Mouse (Mus musculus) embryonic facial prominence, embryonic 12.5 days (tissue): ENCODE results near the gene Mcl1. TPM values are rescaled to one million over a fixed set of nuclear protein-coding genes. Genes with fewer than 3 reads are reported as not detected.

Experiments
- ATAC-seq: fragments of 200-750 bp; cut with Nextera tagmentation; 2 replicates; pipeline ENCODE4 v1.8.0; 2017; ENCODE audit not compliant: insufficient number of reproducible peaks, insufficient read depth, low FRiP score, low TSS enrichment
- H3K27ac ChIP-seq: fragments of 300-500 bp; sonication (generic); 2 replicates; pipeline ENCODE4 v1.5.1; 2016; ENCODE audit warnings: mild to moderate bottlenecking
- H3K27me3 ChIP-seq: fragments of 300-500 bp; sonication (generic); 2 replicates; pipeline ENCODE4 v1.6.1; 2016; ENCODE audit warnings: mild to moderate bottlenecking, moderate library complexity
- H3K36me3 ChIP-seq: fragments of 300-500 bp; sonication (generic); 2 replicates; pipeline ENCODE4 v1.6.1; 2016; ENCODE audit warnings: mild to moderate bottlenecking
- H3K4me1 ChIP-seq: fragments of 300-500 bp; sonication (generic); 2 replicates; pipeline ENCODE4 v1.6.1; 2016
- H3K4me2 ChIP-seq: fragments of 300-500 bp; sonication (generic); replicated peaks from 2 replicates; pipeline ENCODE4 v1.6.1; 2016; ENCODE audit warnings: mild to moderate bottlenecking, moderate library complexity
- H3K4me3 ChIP-seq: fragments of 300-500 bp; sonication (generic); 2 replicates; pipeline ENCODE4 v1.5.1; 2016; ENCODE audit warnings: mild to moderate bottlenecking
- H3K9ac ChIP-seq: fragments of 300-500 bp; sonication (generic); 2 replicates; pipeline ENCODE4 v1.6.1; 2016; ENCODE audit warnings: mild to moderate bottlenecking, moderate library complexity
- H3K9me3 ChIP-seq: fragments of 300-500 bp; sonication (generic); 2 replicates; pipeline ENCODE4 v1.6.1; 2016; ENCODE audit warnings: mild to moderate bottlenecking, moderate library complexity
- WGBS: fragments of 180-500 bp; shearing (Covaris S2); methylation state at CpG from one replicate; pipeline ENCODE4 v1.1.7; 2016; 5-methylcytosine and 5-hydroxymethylcytosine counted together
- polyA plus RNA-seq: library from polyadenylated mRNA; unstranded; fragments of >200 nt; fragmentation: Nextera tagmentation; extraction: Ambion mirVana; gene quantifications from 2 replicates; pipeline ENCODE4 v1.2.1, GENCODE M21; 2016

Mcl1 gene
- polyA plus RNA-seq, 1 experiment from 2014 or later = 74.0 TPM

DNA sequence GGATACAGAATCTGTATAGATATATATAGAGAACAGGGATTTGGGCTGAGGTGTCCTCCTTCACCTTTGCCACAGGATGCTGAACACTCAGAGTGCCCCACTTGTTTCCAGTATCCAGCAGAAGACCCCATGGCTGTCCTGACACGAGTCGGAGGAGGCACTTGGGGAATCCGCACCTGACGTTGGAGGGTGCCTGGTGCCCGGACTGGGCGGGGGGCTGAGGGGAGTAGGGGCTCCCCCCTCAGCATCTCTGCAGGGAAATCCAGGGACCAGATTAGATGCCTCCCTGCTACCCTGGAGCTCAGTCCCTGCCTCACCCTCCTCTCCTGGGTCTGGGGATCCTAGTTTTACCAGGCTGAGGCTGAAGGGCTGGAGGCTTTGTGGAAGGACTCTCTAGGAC lies 22.1 kb downstream of the Mcl1 start:
- Histone ChIP-seq H3K4me2 (no peak overlapping the region), H3K4me3 (no peak overlapping the region), H3K27me3 (no peaks in the 10 kb centered on the region), H3K27ac (no peak overlapping the region), H3K9me3 (no peaks in the 10 kb centered on the region), H3K4me1 (peaks cover 22% of the 10 kb centered on the region), H3K36me3 (peaks cover 5% of the 10 kb centered on the region; the same call in 1 of the 2 replicates), H3K9ac (no peak overlapping the region)
- no peak for ATAC-seq
- 84% methylated on average over 6 of the region's 6 CpGs for whole genome bisulfite sequencing

DNA sequence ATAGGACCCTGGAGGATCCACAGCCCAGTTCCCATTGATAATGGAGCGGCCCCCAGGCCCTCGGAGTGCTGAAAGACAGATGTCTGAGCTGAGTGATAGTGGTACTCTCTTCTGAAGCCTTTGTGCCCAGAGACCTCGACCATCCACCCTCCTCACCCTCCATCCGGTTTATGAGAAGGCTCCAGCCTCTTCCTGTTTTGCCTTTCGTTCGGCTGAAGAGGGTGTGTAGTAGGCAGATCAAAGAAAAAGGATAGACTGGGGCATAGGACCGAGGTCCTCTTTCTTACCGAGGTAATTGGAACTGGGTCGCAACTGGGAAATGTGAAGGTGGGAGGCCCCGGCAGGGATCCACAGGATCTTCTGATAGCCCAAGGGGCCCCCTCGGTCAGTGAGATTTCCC lies 22.8 kb downstream of the Mcl1 start:
- Histone ChIP-seq H3K9ac (no peak overlapping the region), H3K36me3 (peaks cover 5% of the 10 kb centered on the region; the same call in 1 of the 2 replicates), H3K27me3 (no peaks in the 10 kb centered on the region), H3K9me3 (no peaks in the 10 kb centered on the region), H3K4me3 (no peak overlapping the region), H3K4me2 (no peak overlapping the region), H3K4me1 (peaks cover 17% of the 10 kb centered on the region), H3K27ac (no peak overlapping the region)
- ATAC-seq = no peak
- WGBS = 43% methylated on average over 11 of the region's 11 CpGs

DNA sequence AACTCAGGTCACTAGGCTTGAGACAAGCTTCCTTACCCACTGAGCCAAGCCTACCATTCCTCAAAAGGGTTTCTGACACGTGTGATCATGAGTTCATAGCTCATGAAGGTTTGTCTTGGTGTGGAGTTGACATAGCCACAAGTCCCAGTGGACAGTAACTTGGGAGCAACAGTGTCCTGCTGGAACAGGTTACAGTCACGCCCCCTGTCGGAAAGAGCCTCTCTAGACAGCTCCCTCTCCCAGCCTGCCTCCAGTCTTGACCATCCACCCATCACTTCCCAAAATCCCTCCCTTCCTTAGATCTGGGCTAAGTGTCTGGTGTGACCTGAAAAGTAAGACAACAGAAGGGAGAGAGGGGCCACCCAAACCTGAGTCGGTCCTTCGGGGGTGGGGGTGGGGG lies 24.3 kb downstream of the Mcl1 start:
- Histone ChIP-seq H3K9me3 (no peaks in the 10 kb centered on the region), H3K9ac (no peak overlapping the region), H3K36me3 (no peaks in the 10 kb centered on the region), H3K4me3 (no peak overlapping the region), H3K27ac (no peak overlapping the region), H3K4me1 (peaks cover 28% of the 10 kb centered on the region), H3K4me2 (no peak overlapping the region), H3K27me3 (no peaks in the 10 kb centered on the region)
- ATAC-seq = no peak
- 64% methylated on average over 5 of the region's 5 CpGs for WGBS

DNA sequence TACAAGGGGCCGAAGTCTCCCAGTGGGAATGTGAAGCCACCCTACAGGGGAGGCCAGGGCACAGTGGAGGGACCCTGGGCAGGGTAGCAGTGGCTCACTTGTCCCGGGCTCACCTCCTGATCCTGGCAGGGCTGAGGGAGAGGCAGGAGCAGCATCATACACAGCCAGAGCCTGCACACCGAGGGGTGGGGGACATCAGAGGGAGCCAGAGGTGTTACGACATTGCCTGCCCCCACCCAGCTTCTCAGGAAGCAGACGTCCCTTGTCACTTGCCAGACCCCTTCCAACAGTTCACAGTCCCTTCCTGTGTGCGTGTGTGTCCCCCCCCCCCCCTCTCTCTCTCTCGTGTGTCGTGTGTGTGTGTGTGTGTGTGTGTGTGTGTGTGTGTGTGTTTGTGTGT lies 26.3 kb downstream of the Mcl1 start:
- Histone ChIP-seq H3K4me3 (no peak overlapping the region), H3K27ac (no peak overlapping the region), H3K36me3 (no peaks in the 10 kb centered on the region), H3K27me3 (no peaks in the 10 kb centered on the region), H3K9ac (no peak overlapping the region), H3K4me2 (no peak overlapping the region), H3K4me1 (peaks cover 44% of the 10 kb centered on the region), H3K9me3 (no peaks in the 10 kb centered on the region)
- no peak for ATAC-seq
- 49% methylated on average over 5 of the region's 8 CpGs for WGBS

DNA sequence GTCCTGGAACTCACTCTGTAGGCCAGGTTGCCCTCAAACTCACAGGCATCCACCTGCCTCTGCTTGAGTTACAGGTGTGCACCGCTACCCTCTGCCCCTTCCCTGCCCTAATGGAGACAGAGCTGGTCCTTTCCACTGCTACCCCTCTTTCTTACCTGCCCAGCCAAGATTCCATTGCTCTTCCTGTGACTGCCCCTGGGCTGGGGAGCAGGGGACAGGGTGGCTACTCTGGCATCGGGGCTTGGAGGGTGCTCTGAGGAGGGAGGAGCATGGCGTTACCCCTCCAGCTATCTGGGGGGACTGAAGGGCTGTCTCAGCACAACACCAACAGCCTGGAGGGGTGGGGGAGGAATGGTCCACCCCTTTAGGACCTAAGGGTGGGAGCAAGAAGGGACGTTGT lies 26.7 kb downstream of the Mcl1 start:
- ATAC-seq = no peak

DNA sequence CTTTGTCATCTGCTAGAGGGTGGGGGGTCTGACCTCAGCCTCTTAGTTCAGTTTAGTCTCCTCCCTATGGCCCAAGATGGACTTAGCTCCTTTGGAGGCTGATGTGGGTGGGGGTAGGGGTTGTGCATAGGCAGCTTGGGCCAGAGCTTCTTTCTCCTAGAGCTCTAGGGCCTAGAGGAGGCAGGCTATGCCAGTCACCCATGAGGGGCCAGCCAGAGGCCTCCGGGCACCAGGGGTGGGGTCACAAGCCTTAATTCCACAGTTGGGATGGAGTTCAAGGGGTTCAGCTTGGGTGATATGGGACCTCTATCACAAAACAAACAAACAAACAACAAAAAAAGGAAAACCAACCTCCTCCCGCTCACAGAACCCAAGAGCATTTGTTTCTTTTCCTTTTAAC lies 27.1 kb downstream of the Mcl1 start:
- WGBS = 71% methylated on average over 2 of the region's 2 CpGs
- peaks cover 48% of the 10 kb centered on the region for H3K4me1 ChIP-seq
- no peak overlapping the region for H3K9ac ChIP-seq

More for the DNA sequence above, 26.7 kb downstream of the Mcl1 start:
- Histone ChIP-seq H3K36me3 (no peaks in the 10 kb centered on the region), H3K9me3 (no peaks in the 10 kb centered on the region), H3K27ac (no peak overlapping the region), H3K4me1 (peaks cover 48% of the 10 kb centered on the region), H3K4me3 (no peak overlapping the region), H3K4me2 (no peak overlapping the region), H3K9ac (no peak overlapping the region), H3K27me3 (no peaks in the 10 kb centered on the region)
- 76% methylated on average over 4 of the region's 4 CpGs for WGBS

DNA sequence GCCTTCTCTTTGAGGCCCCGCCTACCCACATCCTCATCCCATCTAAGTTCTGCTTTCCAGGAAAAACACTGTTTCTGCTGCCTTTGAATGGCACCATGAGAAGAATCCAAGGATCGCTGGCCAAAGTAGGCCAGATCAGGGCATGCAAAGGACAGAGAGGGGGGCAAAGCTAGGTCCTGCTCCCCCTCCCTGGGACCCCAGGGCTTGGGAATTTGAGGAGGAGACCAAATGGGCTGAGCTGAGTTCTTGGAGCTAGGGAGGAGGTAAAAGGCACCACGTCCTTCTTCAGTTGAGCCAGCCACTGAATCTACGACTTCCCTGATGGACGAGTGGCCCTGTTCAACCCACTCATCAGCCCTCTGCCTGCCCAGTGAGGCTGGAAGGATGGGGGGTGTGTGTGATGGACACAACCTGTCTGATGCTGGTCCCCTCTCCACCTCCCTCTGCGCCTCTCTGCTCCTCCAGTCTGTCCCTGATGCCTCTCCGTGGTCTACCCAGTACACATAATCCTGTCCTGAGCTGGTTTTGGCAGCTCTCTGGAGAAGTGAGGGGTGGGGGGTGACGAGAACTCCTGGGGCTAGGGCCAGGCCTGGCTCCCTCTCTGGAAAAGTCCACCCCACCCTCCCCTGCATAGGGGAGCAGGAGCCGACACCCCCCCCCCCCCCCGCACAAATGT lies 28.0 kb downstream of the Mcl1 start:
- no peaks in the 10 kb centered on the region for H3K9me3 ChIP-seq
- no peak overlapping the region for H3K4me3 ChIP-seq
- H3K9ac ChIP-seq = no peak overlapping the region
- H3K36me3 ChIP-seq = no peaks in the 10 kb centered on the region
- peaks cover 45% of the 10 kb centered on the region for H3K4me1 ChIP-seq
- no peak for ATAC-seq
- H3K4me2 ChIP-seq = peak overlapping the region; percentile 92; the same call in 1 of the 2 replicates
- H3K27ac ChIP-seq = no peak overlapping the region
- 38% methylated on average over 9 of the region's 10 CpGs for WGBS
- no peaks in the 10 kb centered on the region for H3K27me3 ChIP-seq

More for the DNA sequence above, 27.1 kb downstream of the Mcl1 start:
- no peaks in the 10 kb centered on the region for H3K9me3 ChIP-seq
- H3K4me2 ChIP-seq = no peak overlapping the region
- H3K36me3 ChIP-seq = no peaks in the 10 kb centered on the region
- ATAC-seq = no peak
- H3K27me3 ChIP-seq = no peaks in the 10 kb centered on the region
- H3K27ac ChIP-seq = no peak overlapping the region
- no peak overlapping the region for H3K4me3 ChIP-seq

DNA sequence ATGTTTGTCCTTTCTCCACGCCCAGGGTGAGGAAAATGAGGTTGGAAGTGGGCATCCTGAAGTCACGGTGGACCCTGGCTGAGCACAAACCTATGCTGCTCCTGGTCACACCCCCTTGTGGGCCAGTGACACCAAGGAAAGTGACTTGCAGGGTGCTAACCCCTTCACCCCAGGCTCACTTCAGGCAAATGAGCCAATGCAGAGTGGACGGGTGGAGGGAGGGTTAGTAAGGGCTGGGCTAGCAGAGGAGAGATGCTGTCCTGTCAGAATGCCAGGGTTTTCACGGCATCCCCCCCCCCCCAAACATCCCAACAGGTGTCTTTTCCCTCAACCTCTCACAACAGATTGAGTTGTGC lies 28.6 kb downstream of the Mcl1 start:
- ATAC-seq = peak; percentile 13; the same call in 1 of the 2 replicates
- H3K4me3 ChIP-seq = peak overlapping the region; percentile 42
- 19% methylated on average over 4 of the region's 4 CpGs for WGBS
- no peaks in the 10 kb centered on the region for H3K36me3 ChIP-seq
- H3K9ac ChIP-seq = 0 out of 2 replicates have a peak overlapping the region, but pooled peaks have one; percentile 8
- peak overlapping the region; percentile 66; the same call in 1 of the 2 replicates for H3K27ac ChIP-seq
- peak overlapping the region; percentile 92 for H3K4me2 ChIP-seq
- H3K9me3 ChIP-seq = no peaks in the 10 kb centered on the region
- peaks cover 39% of the 10 kb centered on the region for H3K4me1 ChIP-seq
- H3K27me3 ChIP-seq = no peaks in the 10 kb centered on the region

DNA sequence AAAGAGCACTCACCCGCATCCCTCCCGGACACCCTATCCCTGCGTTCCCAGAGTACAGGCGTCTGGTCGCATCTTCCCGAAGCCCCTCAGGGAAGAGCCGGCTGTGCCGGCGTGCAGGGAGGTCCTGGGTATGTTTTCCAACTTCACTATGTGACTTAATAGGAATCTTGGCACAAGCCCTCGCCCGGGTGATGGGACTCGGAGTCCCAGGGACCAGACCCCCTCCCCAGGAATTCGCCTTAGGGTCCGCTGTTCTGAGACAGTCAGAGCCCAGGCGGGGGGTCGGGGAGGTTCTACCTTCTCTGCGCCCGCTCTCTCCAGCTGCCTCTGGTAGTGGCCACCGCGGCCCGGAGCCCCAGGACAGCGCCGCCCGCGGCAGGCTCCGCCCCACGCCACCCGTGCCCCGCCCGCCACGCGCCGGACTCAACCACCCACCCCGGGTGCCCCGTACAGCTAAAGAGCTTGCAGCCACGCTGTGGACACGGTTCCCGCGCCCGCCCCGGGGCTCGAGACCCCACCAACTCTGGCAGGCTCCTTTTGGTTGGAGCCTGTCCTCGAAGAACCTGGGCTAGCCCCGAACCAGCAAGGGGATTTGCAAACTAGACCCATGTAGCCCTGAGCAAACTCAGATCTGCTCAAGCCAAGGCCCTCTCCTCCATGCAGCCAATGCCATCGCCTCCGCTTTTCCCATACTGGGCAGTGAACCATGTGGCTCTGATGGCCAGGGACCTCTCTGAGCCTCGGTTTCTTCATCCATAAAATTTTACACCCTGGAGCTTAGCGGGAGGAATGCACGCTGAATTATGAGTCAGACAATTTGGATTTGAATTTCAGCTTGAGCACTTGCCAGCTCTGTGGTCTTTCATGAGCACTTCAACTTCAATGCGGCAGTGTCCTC lies 29.2 kb downstream of the Mcl1 start, which contains the start of gene Adamtsl4:
Gene Adamtsl4 (minus strand): TSS at position 394 of the 898 bp plus-strand sequence.
- Histone ChIP-seq H3K36me3 (no peaks in the 10 kb centered on the region), H3K4me1 (peaks cover 39% of the 10 kb centered on the region), H3K27me3 (no peaks in the 10 kb centered on the region), H3K4me3 (peak within 1 kb of the TSS; percentile 42), H3K9me3 (no peaks in the 10 kb centered on the region), H3K27ac (peak within 1 kb of the TSS; percentile 66), H3K4me2 (peak within 1 kb of the TSS; percentile 92), H3K9ac (peak within 1 kb of the TSS; percentile 39; the same call in 1 of the 2 replicates)
- 5% methylated on average over 50 of the region's 50 CpGs for WGBS
- peak; percentile 72 for ATAC-seq

DNA sequence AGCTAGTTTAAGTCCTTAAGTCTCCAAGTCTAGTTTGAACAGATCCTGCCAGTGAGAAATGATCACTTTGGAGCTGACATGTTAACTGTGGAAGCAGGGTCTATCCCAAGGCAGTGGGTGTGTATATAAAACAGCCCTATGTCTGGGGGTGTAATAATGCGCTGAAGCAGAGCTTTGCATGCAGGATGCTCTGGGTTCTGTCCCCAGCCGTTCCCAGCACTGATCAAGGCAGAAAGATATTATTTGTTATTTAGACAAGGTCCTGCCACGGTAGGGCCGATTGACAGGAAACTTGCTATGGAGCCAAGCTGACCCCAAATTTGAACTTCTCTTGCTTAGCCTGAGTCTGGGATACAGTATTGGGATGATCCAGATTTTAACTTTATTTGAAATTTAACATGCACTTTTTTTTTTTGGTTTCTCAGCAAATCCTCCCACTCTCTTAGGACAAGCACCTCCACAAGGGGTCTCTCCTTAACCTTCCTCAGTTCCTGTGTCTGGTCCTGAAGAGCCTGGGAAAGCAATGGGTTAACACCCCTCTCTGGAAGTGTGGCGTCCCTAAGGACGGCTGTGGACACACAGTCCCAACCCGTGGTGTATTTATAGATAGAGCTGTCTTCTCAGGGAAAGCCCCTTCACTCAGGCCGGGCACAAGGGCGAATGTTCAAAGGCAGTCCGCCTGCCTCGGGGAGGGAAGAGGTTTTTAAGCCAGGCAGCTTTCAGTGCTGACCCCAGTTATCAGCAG lies 30.8 kb downstream of the Mcl1 start:
- Histone ChIP-seq H3K27ac (no peak overlapping the region), H3K4me3 (no peak overlapping the region), H3K4me2 (no peak overlapping the region; the same call in 1 of the 2 replicates), H3K36me3 (no peaks in the 10 kb centered on the region), H3K27me3 (no peaks in the 10 kb centered on the region), H3K4me1 (peaks cover 42% of the 10 kb centered on the region), H3K9ac (no peak overlapping the region; the same call in 1 of the 2 replicates), H3K9me3 (no peaks in the 10 kb centered on the region)
- 18% methylated on average over 11 of the region's 11 CpGs for WGBS
- no peak for ATAC-seq

DNA sequence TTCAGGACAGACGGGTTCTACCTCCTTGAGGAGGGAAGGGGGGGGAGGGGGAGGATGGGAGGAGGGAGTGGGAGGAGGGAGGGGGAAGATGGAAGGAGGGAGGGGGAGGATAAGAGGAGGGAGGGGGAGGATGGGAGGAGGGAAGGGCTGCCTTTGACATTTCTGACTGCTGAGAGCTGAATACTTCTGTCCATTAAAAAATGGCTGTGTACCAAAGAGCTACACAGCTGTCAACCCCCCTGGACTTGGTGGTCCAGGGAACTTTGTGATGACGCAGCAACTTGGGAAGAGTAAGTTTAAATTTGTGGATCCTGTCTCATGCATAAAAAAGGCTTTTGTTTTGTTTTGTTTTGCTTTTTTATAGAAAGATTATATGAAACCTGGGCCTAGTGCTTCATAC lies 31.4 kb downstream of the Mcl1 start:
- Histone ChIP-seq H3K4me2 (no peak overlapping the region; the same call in 1 of the 2 replicates), H3K4me1 (peaks cover 40% of the 10 kb centered on the region), H3K36me3 (no peaks in the 10 kb centered on the region), H3K9me3 (no peaks in the 10 kb centered on the region), H3K27ac (no peak overlapping the region), H3K27me3 (no peaks in the 10 kb centered on the region), H3K9ac (no peak overlapping the region; the same call in 1 of the 2 replicates), H3K4me3 (no peak overlapping the region)
- 33% methylated on average over 2 of the region's 2 CpGs for WGBS
- ATAC-seq = no peak
